Mouse (Mus musculus) common myeloid progenitor, adult 5-6 weeks (primary cell): Measurements from ENCODE around the gene Dnajc17. TPM values are rescaled to one million over a fixed set of nuclear protein-coding genes. Genes with fewer than 3 reads are reported as not detected.

Experiments
- total RNA-seq: library from RNA; stranded (forward); fragments of 200-1000, 187-1606 nt; gene quantifications from 2 replicates; pipeline ENCODE4 v1.2.3, GENCODE M21; 2017

Dnajc17 gene
- total RNA-seq, 1 experiment from 2014 or later, result 46.6 TPM

Other genes starting within 250 kb of the Dnajc17 start
- 11.4 and 15.7 TPM in 2 replicates for gene Ccdc32, start 179.4 kb downstream of the Dnajc17 start, total RNA-seq
- 22.3 and 22.8 TPM in 2 replicates for gene Rpusd2, start 174.0 kb downstream of the Dnajc17 start, total RNA-seq
- gene Knl1, start 161.7 kb downstream of the Dnajc17 start, total RNA-seq, result 91.2 and 91.3 TPM in 2 replicates
- 29.3 and 33.2 TPM in 2 replicates for gene Rad51, start 96.0 kb downstream of the Dnajc17 start, total RNA-seq
- 38.4 and 44.1 TPM in 2 replicates for gene Rmdn3, start 51.8 kb downstream of the Dnajc17 start, total RNA-seq
- gene Gchfr, start 41.0 kb downstream of the Dnajc17 start, total RNA-seq, result not detected in 2 replicates
- not detected in 2 replicates for gene Gm14137, start 34.3 kb downstream of the Dnajc17 start, total RNA-seq
- gene Zfyve19, start 178 bp downstream of the Dnajc17 start, total RNA-seq, result 51.6 and 59.1 TPM in 2 replicates
- gene Ppp1r14d, start 21.1 kb upstream of the Dnajc17 start, total RNA-seq, result not detected in 2 replicates
- gene Spint1, start 28.6 kb upstream of the Dnajc17 start, total RNA-seq, result 0.18 TPM in 1 of 2 replicates, not detected in the other
- gene Rhov, start 62.5 kb upstream of the Dnajc17 start, total RNA-seq, result 0.05 TPM in 1 of 2 replicates, not detected in the other
- gene Vps18, start 79.9 kb upstream of the Dnajc17 start, total RNA-seq, result 12.8 and 22.5 TPM in 2 replicates
- not detected in 2 replicates for gene Dll4, start 117.0 kb upstream of the Dnajc17 start, total RNA-seq
- not detected in 2 replicates for gene Chac1, start 142.4 kb upstream of the Dnajc17 start, total RNA-seq